Mouse (Mus musculus) hindbrain, embryonic 15.5 days (tissue): Measurements from ENCODE around the gene Cited2. TPM values are rescaled to one million over a fixed set of nuclear protein-coding genes. Genes with fewer than 3 reads are reported as not detected.

Source experiments
- ATAC-seq: fragments of 200-750 bp; cut with Nextera tagmentation; 2 replicates; pipeline ENCODE4 v1.8.0; 2017; ENCODE audit warnings: low read depth, moderate number of reproducible peaks, moderate TSS enrichment; ENCODE audit not compliant: low FRiP score
- H3K27ac ChIP-seq: fragments of 300-500 bp; sonication (generic); replicated peaks from 2 replicates; pipeline ENCODE4 v1.5.1; 2015; ENCODE audit warnings: mild to moderate bottlenecking, inconsistent platforms
- H3K27me3 ChIP-seq: fragments of 300-500 bp; sonication (generic); 2 replicates; pipeline ENCODE4 v1.6.1; 2015; ENCODE audit warnings: control low read depth, inconsistent platforms
- H3K36me3 ChIP-seq: fragments of 300-500 bp; sonication (generic); 2 replicates; pipeline ENCODE4 v1.6.1; 2015; ENCODE audit warnings: control low read depth, inconsistent platforms
- H3K4me1 ChIP-seq: fragments of 300-500 bp; sonication (generic); replicated peaks from 2 replicates; pipeline ENCODE4 v1.6.1; 2015; ENCODE audit warnings: control low read depth, inconsistent platforms
- H3K4me2 ChIP-seq: fragments of 300-500 bp; sonication (generic); 2 replicates; pipeline ENCODE4 v1.6.1; 2015; ENCODE audit warnings: moderate library complexity, mild to moderate bottlenecking, inconsistent platforms
- H3K4me3 ChIP-seq: fragments of 300-500 bp; sonication (generic); 2 replicates; pipeline ENCODE4 v1.5.1; 2015; ENCODE audit warnings: mild to moderate bottlenecking, inconsistent platforms
- H3K9ac ChIP-seq: fragments of 300-500 bp; sonication (generic); 2 replicates; pipeline ENCODE4 v1.6.1; 2015; ENCODE audit warnings: inconsistent platforms
- H3K9me3 ChIP-seq: fragments of 300-500 bp; sonication (generic); 2 replicates; pipeline ENCODE4 v1.6.1; 2016; ENCODE audit warnings: control low read depth, inconsistent platforms
- WGBS: fragments of 180-500 bp; shearing (Covaris S2); methylation state at CpG from one replicate; pipeline ENCODE4 v1.1.7; 2015; 5-methylcytosine and 5-hydroxymethylcytosine counted together
- polyA plus RNA-seq: library from polyadenylated mRNA; unstranded; fragments of >200 nt; fragmentation: Nextera tagmentation; extraction: Ambion mirVana; gene quantifications from 2 replicates; pipeline ENCODE4 v1.2.1, GENCODE M21; 2015

Cited2 gene
- polyA plus RNA-seq, 1 experiment from 2014 or later, result 91.5 TPM

GRCm38 (mm10) chr10:17725644-17726372 is 2.8 kb downstream of the Cited2 start:
- Histone ChIP-seq H3K9ac (peak overlapping the region; percentile 35), H3K27ac (peak overlapping the region; percentile 68)
- WGBS, result 36% methylated on average over 7 of the region's 7 CpGs

GRCm38 (mm10) chr10:17726373-17726720 is 3.3 kb downstream of the Cited2 start:
- no peak for ATAC-seq
- Histone ChIP-seq H3K9me3 (no peaks in the 10 kb centered on the region), H3K4me3 (peak overlapping the region; percentile 93), H3K4me1 (peaks cover 27% of the 10 kb centered on the region), H3K27me3 (no peaks in the 10 kb centered on the region), H3K27ac (peak overlapping the region; percentile 68), H3K4me2 (peak overlapping the region; percentile 58), H3K36me3 (no peaks in the 10 kb centered on the region), H3K9ac (peak overlapping the region; percentile 35)
- WGBS, result 44% methylated on average over 2 of the region's 2 CpGs

More at GRCm38 (mm10) chr10:17725644-17726372, 2.8 kb downstream of the Cited2 start:
- Histone ChIP-seq H3K36me3 (no peaks in the 10 kb centered on the region), H3K9me3 (no peaks in the 10 kb centered on the region), H3K4me3 (peak overlapping the region; percentile 93), H3K27me3 (no peaks in the 10 kb centered on the region), H3K4me2 (peak overlapping the region; percentile 58), H3K4me1 (peaks cover 27% of the 10 kb centered on the region)
- ATAC-seq, result no peak

- Histone ChIP-seq H3K27me3 (no peaks in the 10 kb centered on the region), H3K9ac (peak overlapping the region; percentile 35), H3K4me3 (peak overlapping the region; percentile 93), H3K9me3 (no peaks in the 10 kb centered on the region), H3K36me3 (no peaks in the 10 kb centered on the region), H3K27ac (peak overlapping the region; percentile 68), H3K4me2 (peak overlapping the region; percentile 58), H3K4me1 (peaks cover 27% of the 10 kb centered on the region)
- 7% methylated on average over 15 of the region's 15 CpGs for WGBS
- no peak for ATAC-seq
These were observed 4.3 kb downstream of the Cited2 start for GRCm38 (mm10) chr10:17727161-17727925.

GRCm38 (mm10) chr10:17727926-17728279 is 4.9 kb downstream of the Cited2 start:
- H3K4me2 ChIP-seq, result peak overlapping the region; percentile 58
- H3K9me3 ChIP-seq, result no peaks in the 10 kb centered on the region
- no peaks in the 10 kb centered on the region for H3K36me3 ChIP-seq
- no peak for ATAC-seq
- H3K4me1 ChIP-seq, result peaks cover 27% of the 10 kb centered on the region
- H3K9ac ChIP-seq, result 0 out of 2 replicates have a peak overlapping the region, but pooled peaks have one; percentile 35
- peak overlapping the region; percentile 93 for H3K4me3 ChIP-seq
- WGBS, result 5% methylated on average over 5 of the region's 5 CpGs
- peak overlapping the region; percentile 68 for H3K27ac ChIP-seq
- H3K27me3 ChIP-seq, result no peaks in the 10 kb centered on the region

GRCm38 (mm10) chr10:17728711-17729110 is 5.7 kb downstream of the Cited2 start:
- no peak overlapping the region for H3K4me3 ChIP-seq
- 30% methylated on average over 4 of the region's 4 CpGs for WGBS

GRCm38 (mm10) chr10:17729476-17729875 is 6.5 kb downstream of the Cited2 start:
- Histone ChIP-seq H3K9me3 (no peaks in the 10 kb centered on the region), H3K36me3 (no peaks in the 10 kb centered on the region), H3K4me1 (peaks cover 27% of the 10 kb centered on the region), H3K9ac (no peak overlapping the region), H3K27me3 (no peaks in the 10 kb centered on the region), H3K4me2 (no peak overlapping the region), H3K27ac (no peak overlapping the region), H3K4me3 (no peak overlapping the region)
- no peak for ATAC-seq
- WGBS, result 54% methylated on average over 6 of the region's 6 CpGs

More at GRCm38 (mm10) chr10:17728711-17729110, 5.7 kb downstream of the Cited2 start:
- ATAC-seq, result no peak
- Histone ChIP-seq H3K27me3 (no peaks in the 10 kb centered on the region), H3K9ac (no peak overlapping the region), H3K4me1 (peaks cover 27% of the 10 kb centered on the region), H3K27ac (no peak overlapping the region), H3K36me3 (no peaks in the 10 kb centered on the region), H3K4me2 (no peak overlapping the region), H3K9me3 (no peaks in the 10 kb centered on the region)

- Histone ChIP-seq H3K4me3 (no peak overlapping the region), H3K4me1 (peaks cover 3% of the 10 kb centered on the region; the same call in 1 of the 2 replicates), H3K9ac (no peak overlapping the region), H3K9me3 (no peaks in the 10 kb centered on the region), H3K36me3 (no peaks in the 10 kb centered on the region), H3K27ac (no peak overlapping the region), H3K4me2 (no peak overlapping the region), H3K27me3 (no peaks in the 10 kb centered on the region)
- 12% methylated on average over 4 of the region's 4 CpGs for WGBS
- peak; percentile 55 for ATAC-seq
These were observed 10.0 kb downstream of the Cited2 start for GRCm38 (mm10) chr10:17733057-17733456.

- H3K9ac ChIP-seq, result no peak overlapping the region
- no peak overlapping the region for H3K27ac ChIP-seq
- H3K4me1 ChIP-seq, result no peaks in the 10 kb centered on the region
- no peaks in the 10 kb centered on the region for H3K27me3 ChIP-seq
- no peak for ATAC-seq
- no peaks in the 10 kb centered on the region for H3K9me3 ChIP-seq
- no peaks in the 10 kb centered on the region for H3K36me3 ChIP-seq
- 85% methylated on average over 2 of the region's 2 CpGs for WGBS
- H3K4me2 ChIP-seq, result no peak overlapping the region
- H3K4me3 ChIP-seq, result no peak overlapping the region
These were observed 19.6 kb downstream of the Cited2 start for GRCm38 (mm10) chr10:17742581-17742980.

- Histone ChIP-seq H3K4me2 (no peak overlapping the region), H3K36me3 (no peaks in the 10 kb centered on the region), H3K4me3 (no peak overlapping the region), H3K4me1 (no peaks in the 10 kb centered on the region), H3K9ac (no peak overlapping the region), H3K27ac (no peak overlapping the region), H3K9me3 (0 out of 2 replicates have a peak, but pooled peaks cover 5% of the 10 kb centered on the region), H3K27me3 (no peaks in the 10 kb centered on the region)
- ATAC-seq, result no peak
- WGBS, result 84% methylated on average over 5 of the region's 5 CpGs
These were observed 29.5 kb downstream of the Cited2 start for GRCm38 (mm10) chr10:17752478-17752877.

GRCm38 (mm10) chr10:17759772-17760171 is 36.8 kb downstream of the Cited2 start:
- ATAC-seq, result no peak
- no peak overlapping the region for H3K4me3 ChIP-seq
- no peaks in the 10 kb centered on the region for H3K27me3 ChIP-seq
- no peaks in the 10 kb centered on the region for H3K4me1 ChIP-seq
- H3K4me2 ChIP-seq, result no peak overlapping the region
- H3K9me3 ChIP-seq, result 0 out of 2 replicates have a peak, but pooled peaks cover 5% of the 10 kb centered on the region
- no peak overlapping the region for H3K9ac ChIP-seq
- H3K27ac ChIP-seq, result no peak overlapping the region
- 90% methylated on average over 3 of the region's 3 CpGs for WGBS
- no peaks in the 10 kb centered on the region for H3K36me3 ChIP-seq

- 81% methylated on average over 9 of the region's 9 CpGs for WGBS
- no peak overlapping the region for H3K4me3 ChIP-seq
- no peaks in the 10 kb centered on the region for H3K4me1 ChIP-seq
- no peaks in the 10 kb centered on the region for H3K27me3 ChIP-seq
- 0 out of 2 replicates have a peak, but pooled peaks cover under 1% of the 10 kb centered on the region for H3K9me3 ChIP-seq
- no peaks in the 10 kb centered on the region for H3K36me3 ChIP-seq
- H3K9ac ChIP-seq, result no peak overlapping the region
- H3K4me2 ChIP-seq, result no peak overlapping the region
- no peak for ATAC-seq
- H3K27ac ChIP-seq, result no peak overlapping the region
These were observed 38.0 kb downstream of the Cited2 start for GRCm38 (mm10) chr10:17760750-17761613.
